Mouse (Mus musculus) gastrocnemius, adult 18-20 months (tissue): ENCODE data around the gene Mmp14. TPM values are rescaled to one million over a fixed set of nuclear protein-coding genes. Genes with fewer than 3 reads are reported as not detected.

Source experiments
- DNase-seq: peaks from one replicate; pipeline ENCODE4 v3.0.0; 2021; ENCODE audit warnings: low spot score
- long read RNA-seq, 2 experiments: library from polyadenylated mRNA; stranded (forward); transcript quantifications; one replicate each; pipeline ENCODE4 v2.0.0; 2021
- total RNA-seq, 2 experiments: library from RNA; stranded (reverse); gene quantifications; 2 replicates each; pipeline ENCODE4 v1.2.3; 2021

Mmp14 gene
- total RNA-seq = 10 to 100 TPM in 1 of 2 experiments, 1 to 10 TPM in 1; 7.3 to 10.6 TPM
- long read RNA-seq, experiment 1, transcript Mmp14-201 (10 exons, 2,596 nt) = major isoform, 6 of 7 reads
- long read RNA-seq, experiment 1, partial matches to known transcripts = 0 of 7 reads
- long read RNA-seq, experiment 1, other reads (novel, unspliced or antisense) = 1 of 7 reads
- long read RNA-seq, experiment 2, partial matches to known transcripts = 0 of 4 reads
- long read RNA-seq, experiment 2, other reads (novel, unspliced or antisense) = 0 of 4 reads

GRCm38 (mm10) chr14:54431334-54432077, at the start of gene Mmp14:
Gene Mmp14, plus strand, starts transcription at chr14:54431612.
- peak; percentile 68 for DNase-seq

- DNase-seq = no peak
Measured at GRCm38 (mm10) chr14:54381816-54382215, 49.6 kb upstream of the Mmp14 start.

- DNase-seq = no peak
Measured at GRCm38 (mm10) chr14:54382641-54383040, 48.8 kb upstream of the Mmp14 start.

GRCm38 (mm10) chr14:54383355-54383771, 48.0 kb upstream of the Mmp14 start:
- no peak for DNase-seq

- no peak for DNase-seq
Measured at GRCm38 (mm10) chr14:54384396-54384795, 47.0 kb upstream of the Mmp14 start.

GRCm38 (mm10) chr14:54385968-54386618, 45.3 kb upstream of the Mmp14 start:
- no peak for DNase-seq

- DNase-seq = no peak
Measured at GRCm38 (mm10) chr14:54387546-54387945, 43.9 kb upstream of the Mmp14 start.

GRCm38 (mm10) chr14:54390843-54391242, 40.6 kb upstream of the Mmp14 start:
- no peak for DNase-seq

GRCm38 (mm10) chr14:54393794-54394193, 37.6 kb upstream of the Mmp14 start:
- DNase-seq = no peak

- no peak for DNase-seq
Measured at GRCm38 (mm10) chr14:54394309-54394708, 37.1 kb upstream of the Mmp14 start.

- DNase-seq = no peak
Measured at GRCm38 (mm10) chr14:54396685-54397084, 34.7 kb upstream of the Mmp14 start.

GRCm38 (mm10) chr14:54397872-54398527, 33.4 kb upstream of the Mmp14 start:
- DNase-seq = no peak

GRCm38 (mm10) chr14:54398528-54398916, 32.9 kb upstream of the Mmp14 start:
- DNase-seq = no peak

- DNase-seq = no peak
Measured at GRCm38 (mm10) chr14:54398921-54399382, 32.5 kb upstream of the Mmp14 start.

GRCm38 (mm10) chr14:54401723-54402122, 29.7 kb upstream of the Mmp14 start:
- DNase-seq = no peak

- no peak for DNase-seq
Measured at GRCm38 (mm10) chr14:54408336-54409056, 22.9 kb upstream of the Mmp14 start.

GRCm38 (mm10) chr14:54409057-54409645, 22.3 kb upstream of the Mmp14 start:
- no peak for DNase-seq

- DNase-seq = peak; percentile 21
Measured at GRCm38 (mm10) chr14:54409980-54410810, 21.2 kb upstream of the Mmp14 start.

GRCm38 (mm10) chr14:54412000-54412576, 19.3 kb upstream of the Mmp14 start:
- no peak for DNase-seq
